Mouse (Mus musculus) kidney, embryonic 14.5 days (tissue): Measurements from ENCODE around the gene Gfap. TPM values are rescaled to one million over a fixed set of nuclear protein-coding genes. Genes with fewer than 3 reads are reported as not detected.

ENCODE experiments used
- ATAC-seq: fragments of 200-750 bp; cut with Nextera tagmentation; 2 replicates; pipeline ENCODE4 v1.8.0; 2017; ENCODE audit warnings: moderate number of reproducible peaks, mild to moderate bottlenecking, moderate TSS enrichment, moderate library complexity; ENCODE audit not compliant: low FRiP score, low TSS enrichment
- H3K27ac ChIP-seq: fragments of 300-500 bp; sonication (generic); 2 replicates; pipeline ENCODE4 v1.5.1; 2014; ENCODE audit warnings: low read depth, mild to moderate bottlenecking, low read length, moderate library complexity, mixed read lengths
- H3K27me3 ChIP-seq: fragments of 300-500 bp; sonication (generic); 2 replicates; pipeline ENCODE4 v1.6.1; 2014; ENCODE audit warnings: mild to moderate bottlenecking, low read length; ENCODE audit not compliant: control insufficient read depth, insufficient read depth
- H3K36me3 ChIP-seq: fragments of 300-500 bp; sonication (generic); 2 replicates; pipeline ENCODE4 v1.6.1; 2014; ENCODE audit warnings: low read length, mixed read lengths; ENCODE audit not compliant: control insufficient read depth, insufficient read depth
- H3K4me1 ChIP-seq: fragments of 300-500 bp; sonication (generic); 2 replicates; pipeline ENCODE4 v1.6.1; 2014; ENCODE audit warnings: low read length, mixed read lengths; ENCODE audit not compliant: control insufficient read depth, insufficient read depth
- H3K4me2 ChIP-seq: fragments of 300-500 bp; sonication (generic); replicated peaks from 2 replicates; pipeline ENCODE4 v1.6.1; 2014; ENCODE audit warnings: low read depth, mild to moderate bottlenecking, low read length
- H3K4me3 ChIP-seq: fragments of 300-500 bp; sonication (generic); 2 replicates; pipeline ENCODE4 v1.5.1; 2014; ENCODE audit warnings: mild to moderate bottlenecking, low read length
- H3K9ac ChIP-seq: fragments of 300-500 bp; sonication (generic); 2 replicates; pipeline ENCODE4 v1.6.1; 2014; ENCODE audit warnings: low read depth, mild to moderate bottlenecking, low read length, moderate library complexity
- H3K9me3 ChIP-seq: fragments of 300-500 bp; sonication (generic); 2 replicates; pipeline ENCODE4 v1.6.1; 2016; ENCODE audit warnings: low read length; ENCODE audit not compliant: control insufficient read depth
- WGBS: fragments of 180-500 bp; shearing (Covaris S2); extraction: QIAGEN DNeasy Blood & Tissue Kit; methylation state at CpG from one replicate; pipeline ENCODE4 v1.1.7; 2014; 5-methylcytosine and 5-hydroxymethylcytosine counted together
- polyA plus RNA-seq: library from polyadenylated mRNA; unstranded; fragments of >200 nt; fragmentation: Nextera tagmentation; extraction: Ambion mirVana; gene quantifications from 2 replicates; pipeline ENCODE4 v1.2.1, GENCODE M21; 2014

Gfap gene
- polyA plus RNA-seq, 1 experiment from 2014 or later = 0.31 TPM

GRCm38 (mm10) chr11:102937529-102938182 is 36.9 kb upstream of the Gfap start:
- WGBS = 70% methylated on average over 3 of the region's 3 CpGs
- Histone ChIP-seq H3K9me3 (no peaks in the 10 kb centered on the region), H3K4me3 (no peak overlapping the region), H3K4me2 (no peak overlapping the region), H3K27ac (peak overlapping the region; percentile 15; the same call in 1 of the 2 replicates), H3K36me3 (no peaks in the 10 kb centered on the region), H3K27me3 (peaks cover 12% of the 10 kb centered on the region), H3K9ac (no peak overlapping the region), H3K4me1 (peaks cover 17% of the 10 kb centered on the region)
- 0 out of 2 replicates have a peak, but pooled peaks have one; percentile 25 for ATAC-seq

- Histone ChIP-seq H3K4me1 (peaks cover 17% of the 10 kb centered on the region), H3K36me3 (no peaks in the 10 kb centered on the region), H3K9ac (no peak overlapping the region), H3K27ac (no peak overlapping the region), H3K27me3 (peaks cover 3% of the 10 kb centered on the region), H3K4me3 (no peak overlapping the region), H3K4me2 (no peak overlapping the region), H3K9me3 (no peaks in the 10 kb centered on the region)
- WGBS = 13% methylated on average over 4 of the region's 4 CpGs
- ATAC-seq = peak; percentile 77
These were observed 35.6 kb upstream of the Gfap start for GRCm38 (mm10) chr11:102936272-102936671.

GRCm38 (mm10) chr11:102930672-102931071 is 30.0 kb upstream of the Gfap start:
- 93% methylated on average over 10 of the region's 10 CpGs for WGBS
- H3K27ac ChIP-seq = no peak overlapping the region
- no peaks in the 10 kb centered on the region for H3K4me1 ChIP-seq
- no peaks in the 10 kb centered on the region for H3K36me3 ChIP-seq
- no peak for ATAC-seq
- no peaks in the 10 kb centered on the region; the same call in 1 of the 2 replicates for H3K27me3 ChIP-seq
- H3K4me3 ChIP-seq = no peak overlapping the region
- no peaks in the 10 kb centered on the region for H3K9me3 ChIP-seq
- H3K4me2 ChIP-seq = no peak overlapping the region
- no peak overlapping the region for H3K9ac ChIP-seq

- Histone ChIP-seq H3K9me3 (no peaks in the 10 kb centered on the region), H3K27ac (peak overlapping the region; percentile 93), H3K36me3 (peaks cover 11% of the 10 kb centered on the region; the same call in 1 of the 2 replicates), H3K4me1 (peaks cover 2% of the 10 kb centered on the region; the same call in 1 of the 2 replicates), H3K9ac (peak overlapping the region; percentile 86), H3K4me3 (peak overlapping the region; percentile 88), H3K4me2 (peak overlapping the region; percentile 56), H3K27me3 (no peaks in the 10 kb centered on the region)
- ATAC-seq = peak; percentile 37; the same call in 1 of the 2 replicates
- 2% methylated on average over 10 of the region's 10 CpGs for WGBS
These were observed 24.6 kb upstream of the Gfap start for GRCm38 (mm10) chr11:102925351-102925717.

GRCm38 (mm10) chr11:102924557-102925350 is 24.0 kb upstream of the Gfap start, which contains the start of gene Kif18b:
Kif18b (minus strand) TSS chr11:102925124.
- Histone ChIP-seq H3K27me3 (no peaks in the 10 kb centered on the region), H3K36me3 (peaks cover 11% of the 10 kb centered on the region; the same call in 1 of the 2 replicates), H3K9ac (peak within 1 kb of the TSS; percentile 86), H3K4me2 (peak within 1 kb of the TSS; percentile 56), H3K9me3 (no peaks in the 10 kb centered on the region), H3K4me3 (peak within 1 kb of the TSS; percentile 88), H3K27ac (peak within 1 kb of the TSS; percentile 93), H3K4me1 (peaks cover 2% of the 10 kb centered on the region; the same call in 1 of the 2 replicates)
- under 1% methylated on average over 62 of the region's 62 CpGs for WGBS
- ATAC-seq = peak; percentile 92

GRCm38 (mm10) chr11:102921491-102921890 is 20.8 kb upstream of the Gfap start:
- Histone ChIP-seq H3K4me3 (no peak overlapping the region), H3K9me3 (no peaks in the 10 kb centered on the region), H3K4me2 (no peak overlapping the region), H3K27ac (no peak overlapping the region), H3K27me3 (no peaks in the 10 kb centered on the region), H3K9ac (0 out of 2 replicates have a peak overlapping the region, but pooled peaks have one; percentile 31), H3K4me1 (peaks cover 2% of the 10 kb centered on the region; the same call in 1 of the 2 replicates), H3K36me3 (peaks cover 11% of the 10 kb centered on the region; the same call in 1 of the 2 replicates)
- ATAC-seq = no peak
- 79% methylated on average over 6 of the region's 6 CpGs for WGBS

- Histone ChIP-seq H3K4me2 (no peak overlapping the region), H3K36me3 (peaks cover 45% of the 10 kb centered on the region), H3K27me3 (no peaks in the 10 kb centered on the region), H3K27ac (no peak overlapping the region), H3K9me3 (no peaks in the 10 kb centered on the region), H3K9ac (no peak overlapping the region), H3K4me3 (no peak overlapping the region), H3K4me1 (peaks cover 2% of the 10 kb centered on the region; the same call in 1 of the 2 replicates)
- no peak for ATAC-seq
- 83% methylated on average over 4 of the region's 4 CpGs for WGBS
These were observed 17.4 kb upstream of the Gfap start for GRCm38 (mm10) chr11:102918077-102918476.

GRCm38 (mm10) chr11:102915380-102915779 is 14.7 kb upstream of the Gfap start:
- ATAC-seq = no peak

GRCm38 (mm10) chr11:102911376-102911775 is 10.7 kb upstream of the Gfap start:
- H3K4me2 ChIP-seq = no peak overlapping the region
- WGBS = 81% methylated on average over 7 of the region's 7 CpGs

More at GRCm38 (mm10) chr11:102915380-102915779, 14.7 kb upstream of the Gfap start:
- Histone ChIP-seq H3K4me3 (no peak overlapping the region), H3K27ac (no peak overlapping the region), H3K9ac (no peak overlapping the region), H3K4me1 (no peaks in the 10 kb centered on the region), H3K36me3 (peaks cover 58% of the 10 kb centered on the region), H3K4me2 (no peak overlapping the region), H3K27me3 (no peaks in the 10 kb centered on the region), H3K9me3 (no peaks in the 10 kb centered on the region)
- 90% methylated on average over 9 of the region's 9 CpGs for WGBS

More at GRCm38 (mm10) chr11:102911376-102911775, 10.7 kb upstream of the Gfap start:
- Histone ChIP-seq H3K9ac (no peak overlapping the region), H3K4me3 (no peak overlapping the region), H3K4me1 (no peaks in the 10 kb centered on the region), H3K27me3 (no peaks in the 10 kb centered on the region), H3K27ac (no peak overlapping the region), H3K36me3 (peaks cover 97% of the 10 kb centered on the region), H3K9me3 (no peaks in the 10 kb centered on the region)
- no peak for ATAC-seq
